Mouse (Mus musculus) liver, adult 2 months (tissue): Measurements from ENCODE around the gene Ugt1a10.

ENCODE experiments used
- CTCF ChIP-seq: fragments of 200-500 bp; IDR thresholded peaks from 2 replicates; pipeline ENCODE4 v1.5.1; 2011; ENCODE audit warnings: low read depth, low read length, control low read depth
- POLR2A ChIP-seq: fragments of 200-500 bp; IDR thresholded peaks from 2 replicates; pipeline ENCODE4 v1.6.1; 2011; ENCODE audit warnings: low read length, control low read depth; ENCODE audit not compliant: insufficient read depth; ENCODE audit errors: extremely low read depth

GRCm38 (mm10) chr1:88230981-88231802, 176.0 kb downstream of the Ugt1a10 start:
- no peak for TF ChIP-seq POLR2A
- TF ChIP-seq CTCF, result no peak
